Mouse (Mus musculus): ENCODE results near the gene Nudt16l1.

Gene Nudt16l1

DNA sequence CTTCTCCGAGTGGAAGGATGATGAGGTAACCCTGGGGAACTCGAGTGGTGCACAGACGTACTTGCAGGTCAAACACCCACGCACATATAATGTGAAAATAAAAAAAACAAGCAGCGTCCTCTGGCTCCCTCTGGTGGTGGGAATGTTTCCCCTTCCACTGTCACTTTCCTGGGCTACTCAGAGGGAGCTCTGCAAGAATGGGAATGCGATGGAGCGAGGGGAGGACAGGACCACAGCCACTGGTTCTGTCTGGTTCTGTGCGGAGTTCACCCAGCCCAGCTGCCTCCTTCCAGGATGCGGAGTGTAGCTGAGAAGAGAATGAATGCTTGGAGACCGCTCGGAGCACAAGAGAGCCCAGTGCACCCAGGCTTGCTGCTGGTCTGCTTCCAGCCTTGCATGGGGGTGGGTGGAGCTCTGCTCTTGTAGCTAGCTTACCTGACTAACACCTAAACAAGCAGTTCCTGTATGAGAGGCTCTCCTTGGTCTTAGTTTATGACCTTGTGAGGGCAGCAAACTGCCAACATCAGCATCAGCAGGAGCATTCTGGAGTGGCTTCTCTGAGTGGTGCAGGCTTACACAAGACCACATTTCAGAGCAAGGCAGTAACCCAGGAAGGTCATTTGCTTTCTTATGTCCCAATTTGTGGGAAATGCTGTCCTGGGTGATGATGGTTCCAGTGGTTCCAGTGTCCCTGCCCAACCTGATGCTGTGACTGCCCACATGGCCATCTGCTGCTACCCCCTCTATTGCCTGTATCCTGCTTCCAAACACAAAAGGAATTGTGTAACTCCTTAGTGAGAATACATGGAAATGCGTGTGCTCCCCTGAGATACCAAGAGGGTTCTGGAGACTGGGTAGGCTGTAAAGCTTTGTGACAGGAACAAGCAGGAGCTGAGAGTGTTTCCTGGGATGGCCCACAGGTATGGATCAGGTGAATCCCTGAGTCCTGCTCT lies 24.5 kb upstream of the Nudt16l1 start:
- DNase-seq (ENCODE audit: low read depth, low spot score): peak; percentile 43

DNA sequence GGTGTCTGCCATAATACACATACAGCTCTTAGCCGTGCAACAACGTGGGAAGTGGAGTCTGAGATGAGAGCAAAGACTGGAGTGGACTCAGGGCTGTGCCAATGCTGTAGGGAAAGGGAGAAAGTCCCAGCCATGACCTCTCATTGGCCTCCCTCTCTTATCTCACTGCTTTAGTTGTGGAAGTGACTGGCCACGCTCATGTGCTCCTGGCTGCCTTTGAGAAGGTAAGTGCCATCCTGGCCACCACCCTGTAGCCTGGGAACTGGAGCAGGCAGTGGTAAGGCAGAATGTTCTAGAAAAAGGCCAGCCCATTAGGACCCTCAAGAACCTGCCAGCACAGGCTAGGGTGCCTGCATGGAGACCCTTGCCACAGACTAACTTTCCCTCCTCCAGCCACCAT lies 22.6 kb upstream of the Nudt16l1 start:
- DNase-seq (ENCODE audit: low read depth, low spot score): no peak

DNA sequence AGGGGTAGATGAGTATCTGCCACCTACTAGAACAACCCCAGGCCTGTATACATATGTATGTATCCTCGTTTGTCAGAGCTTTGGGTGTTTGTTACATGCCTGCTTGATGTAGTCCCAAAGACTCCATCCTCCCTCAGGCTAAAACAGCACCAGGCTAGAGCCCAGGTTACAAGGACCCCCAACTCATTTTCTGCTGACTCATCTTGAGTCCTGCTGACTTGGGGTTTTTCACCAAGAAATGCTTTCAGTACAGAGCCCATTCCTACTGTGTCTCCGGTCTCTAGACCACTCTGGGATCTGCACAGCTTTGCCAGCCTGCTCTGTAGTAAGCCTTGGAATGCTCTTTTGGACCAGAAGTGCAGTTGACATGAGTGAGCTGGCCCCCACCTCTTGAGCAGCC lies 22.0 kb upstream of the Nudt16l1 start:
- DNase-seq (ENCODE audit: low read depth, low spot score): no peak

DNA sequence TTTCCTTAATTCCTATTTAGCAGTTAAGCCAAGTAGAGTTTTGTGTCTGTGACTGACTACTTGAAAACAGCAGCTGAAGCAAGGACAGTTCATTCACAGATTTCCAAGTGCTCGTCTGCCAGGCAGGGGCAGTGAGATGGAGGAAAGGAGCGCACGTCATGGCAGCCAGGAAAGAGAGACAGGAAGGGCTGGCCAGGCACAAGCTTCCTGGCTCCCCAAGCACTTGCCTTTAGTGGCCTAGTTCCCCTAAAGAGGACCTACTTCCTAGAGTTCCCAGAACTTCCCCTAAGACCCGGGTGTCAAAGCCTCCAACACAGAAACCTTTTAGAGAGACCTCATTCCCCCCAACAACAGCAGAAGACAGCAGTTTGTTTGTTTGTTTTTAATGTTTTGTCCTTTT lies 18.0 kb upstream of the Nudt16l1 start:
- DNase-seq (ENCODE audit: low read depth, low spot score): no peak

DNA sequence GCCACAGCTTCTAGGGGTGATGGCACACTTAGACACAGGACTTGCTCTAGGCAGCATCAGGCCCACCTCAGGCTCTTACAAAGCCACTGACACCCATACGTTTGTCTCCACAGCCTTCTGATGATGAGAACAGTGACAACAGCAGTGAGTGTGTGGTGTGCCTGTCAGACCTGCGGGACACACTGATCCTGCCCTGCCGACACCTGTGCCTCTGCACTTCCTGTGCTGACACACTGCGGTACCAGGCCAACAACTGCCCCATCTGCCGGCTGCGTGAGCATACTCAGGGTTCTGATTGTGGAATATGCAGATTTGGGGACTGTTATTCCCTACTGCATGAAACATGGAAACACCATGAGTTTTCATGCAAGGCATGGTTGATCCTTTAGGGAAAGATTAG lies 16.1 kb upstream of the Nudt16l1 start:
- DNase-seq (ENCODE audit: low read depth, low spot score): no peak

DNA sequence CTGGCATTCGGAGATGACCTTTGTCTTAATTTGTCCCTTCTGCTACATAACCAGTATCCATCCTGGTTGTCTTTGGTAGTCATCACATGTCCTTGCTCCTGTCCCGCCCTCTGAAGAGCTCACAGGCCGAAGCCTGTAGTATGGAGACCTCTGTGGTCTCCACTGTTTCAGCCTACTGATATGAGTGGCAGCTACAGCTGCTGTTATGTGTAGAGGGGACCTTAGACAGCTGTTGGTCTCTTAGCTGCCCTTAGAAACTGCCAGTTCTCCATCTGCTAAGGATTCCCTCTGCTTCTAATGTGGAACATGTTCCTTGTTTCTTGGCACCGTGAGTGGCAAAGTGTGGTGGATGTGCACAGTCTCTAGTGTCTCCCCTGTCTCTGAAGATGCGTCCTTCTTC lies 14.6 kb upstream of the Nudt16l1 start:
- DNase-seq (ENCODE audit: low read depth, low spot score): no peak

DNA sequence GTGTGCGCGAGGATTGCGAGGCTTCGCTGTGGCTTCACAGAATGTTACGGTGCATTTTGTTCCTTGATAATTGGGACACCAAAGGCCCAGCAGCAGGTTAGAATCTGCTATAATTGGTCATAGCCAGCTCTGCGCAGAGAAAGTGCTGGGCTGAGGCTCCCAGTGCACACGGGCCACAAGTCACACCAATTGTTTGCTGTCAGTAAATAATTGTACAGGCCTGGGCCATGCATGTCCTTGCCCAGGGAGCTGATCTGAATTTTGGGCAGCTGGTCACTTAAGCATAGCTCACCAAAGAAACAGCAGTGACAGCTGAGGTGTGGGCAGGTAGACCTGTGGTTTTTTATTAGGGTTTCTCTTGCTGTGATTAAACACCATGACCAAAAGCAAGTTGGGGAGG lies 10.6 kb upstream of the Nudt16l1 start:
- DNase-seq (ENCODE audit: low read depth, low spot score): no peak

DNA sequence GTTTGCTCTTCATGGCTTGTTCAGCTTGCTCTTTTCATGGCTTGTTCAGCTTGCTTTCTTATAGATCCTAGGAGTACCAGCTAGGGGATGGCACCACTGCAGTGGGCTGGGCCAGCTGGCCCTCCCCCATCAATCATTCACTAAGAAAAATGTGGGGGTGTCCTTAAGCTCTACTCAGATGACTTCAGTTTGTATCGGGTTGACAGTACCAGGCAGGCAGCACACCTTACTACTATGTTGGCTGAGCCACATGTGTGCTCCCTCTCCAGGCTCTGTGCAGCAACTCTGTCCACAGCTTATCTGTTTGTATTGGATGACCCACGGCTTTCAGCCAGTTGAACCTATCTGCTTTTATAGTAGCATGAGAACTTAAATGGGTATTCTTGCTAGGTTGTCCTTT lies 10.1 kb upstream of the Nudt16l1 start:
- DNase-seq (ENCODE audit: low read depth, low spot score): no peak

DNA sequence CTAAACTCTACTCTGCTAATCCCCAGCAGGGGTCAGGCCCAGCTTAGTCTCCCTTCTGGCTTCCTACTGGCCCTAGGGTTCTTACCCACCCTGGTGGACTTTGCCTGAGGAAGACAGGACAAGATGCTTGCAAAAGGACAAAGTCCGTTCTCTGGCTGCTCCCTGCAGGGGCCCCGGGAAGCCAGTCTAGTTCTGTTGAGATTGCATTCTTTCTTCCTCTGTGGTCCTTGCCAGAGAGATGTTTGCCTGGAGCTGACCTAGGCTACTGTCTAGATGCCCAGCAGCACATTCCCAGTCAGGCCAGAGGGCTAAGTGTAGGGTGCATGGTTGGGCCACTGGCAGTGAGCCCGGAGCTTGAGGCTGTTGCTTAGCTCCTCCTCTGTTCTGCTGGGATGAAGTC lies 6.1 kb upstream of the Nudt16l1 start:
- no peak for DNase-seq (ENCODE audit: low read depth, low spot score)

DNA sequence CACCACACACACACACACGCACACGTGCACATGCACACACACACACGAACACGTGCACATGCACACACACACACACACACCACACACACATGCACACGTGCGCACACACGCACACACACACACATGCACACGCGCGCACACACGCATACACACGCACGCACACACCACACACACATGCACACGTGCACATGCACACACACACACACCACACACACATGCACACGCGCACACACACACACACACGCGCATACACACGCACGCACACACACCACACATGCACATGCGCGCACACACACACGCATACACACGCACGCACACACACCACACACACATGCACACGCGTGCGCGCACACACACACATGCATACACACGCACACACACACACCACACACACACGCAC lies 3.1 kb upstream of the Nudt16l1 start:
- no peak for DNase-seq (ENCODE audit: low read depth, low spot score)

DNA sequence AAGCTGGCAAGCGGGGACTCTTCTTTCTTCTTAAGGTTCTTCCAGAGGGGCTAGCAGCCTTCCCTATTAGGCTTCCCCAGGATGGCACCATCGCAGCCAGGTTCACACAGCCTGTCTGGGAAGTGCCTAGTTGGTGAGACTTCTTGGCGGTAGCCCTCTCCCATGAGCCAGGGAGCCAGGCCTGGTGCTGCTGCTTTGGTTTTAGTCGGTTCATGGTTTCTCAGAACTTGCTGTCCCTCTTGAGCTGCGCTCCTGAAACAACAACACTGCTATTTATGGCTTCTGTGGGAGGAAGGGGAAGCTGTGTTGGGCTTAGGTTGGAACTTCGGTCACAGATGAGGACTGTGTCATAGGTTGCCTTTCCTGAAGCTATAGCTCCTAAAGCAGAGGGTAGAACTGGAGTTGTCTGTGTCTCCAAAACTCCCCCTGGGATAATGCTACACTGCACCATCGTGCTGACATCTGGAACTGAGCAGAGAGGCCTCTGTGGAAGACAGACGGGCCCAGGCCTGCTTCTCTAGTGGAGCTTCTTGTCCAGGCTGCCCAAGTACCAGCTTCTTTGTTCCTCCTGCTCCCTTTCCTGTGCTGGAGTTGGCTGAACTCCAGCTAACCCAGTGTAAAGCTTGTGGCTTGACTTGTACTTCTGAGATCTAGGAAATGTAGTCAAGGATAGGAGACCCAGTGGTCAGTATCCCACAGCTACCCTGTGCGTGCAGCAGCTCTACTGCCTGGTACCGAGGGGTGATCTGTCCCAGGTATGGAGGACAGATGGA lies 2.4 kb upstream of the Nudt16l1 start:
- DNase-seq (ENCODE audit: low read depth, low spot score): no peak

DNA sequence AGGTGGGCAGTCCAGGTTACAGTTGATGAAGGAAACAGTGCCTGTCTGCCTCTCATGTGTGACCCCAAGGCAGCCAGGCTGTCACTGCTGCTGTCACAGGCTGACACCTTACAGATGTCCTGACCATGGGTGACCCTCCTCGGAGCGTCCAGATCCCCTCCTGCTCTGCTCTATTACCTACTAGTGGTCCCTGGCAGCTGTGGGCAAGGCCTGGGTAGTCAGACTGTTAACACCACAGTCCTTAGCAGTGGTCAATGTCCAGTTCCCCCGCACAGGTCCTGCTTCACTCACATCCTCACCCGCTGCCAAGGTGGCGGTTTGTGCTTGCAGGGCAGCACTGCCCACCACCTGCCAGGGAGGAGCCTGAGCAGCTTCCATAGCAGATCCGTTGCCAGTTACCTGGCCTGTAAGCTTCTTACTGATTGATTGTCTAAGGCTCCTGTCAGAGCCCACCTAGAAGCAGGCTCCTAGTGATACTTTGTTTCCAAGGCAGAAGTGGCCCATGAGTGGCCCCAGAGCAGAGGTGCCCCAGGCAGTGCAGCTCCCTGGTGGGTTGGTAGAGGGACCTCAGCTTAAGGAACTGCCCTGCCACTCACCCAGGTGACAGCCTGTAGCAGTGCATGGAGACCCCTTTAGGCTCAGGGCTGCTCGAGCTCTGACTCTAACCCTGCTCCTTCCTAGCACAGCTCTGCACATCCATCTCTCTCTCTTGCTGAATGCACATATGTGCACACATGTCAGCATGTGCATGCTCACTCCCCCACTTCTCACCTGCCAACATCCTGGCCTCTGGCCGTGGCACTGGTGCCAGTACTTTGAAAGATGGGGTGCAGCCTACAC lies 990 bp upstream of the Nudt16l1 start:
- no peak for DNase-seq (ENCODE audit: low read depth, low spot score)

DNA sequence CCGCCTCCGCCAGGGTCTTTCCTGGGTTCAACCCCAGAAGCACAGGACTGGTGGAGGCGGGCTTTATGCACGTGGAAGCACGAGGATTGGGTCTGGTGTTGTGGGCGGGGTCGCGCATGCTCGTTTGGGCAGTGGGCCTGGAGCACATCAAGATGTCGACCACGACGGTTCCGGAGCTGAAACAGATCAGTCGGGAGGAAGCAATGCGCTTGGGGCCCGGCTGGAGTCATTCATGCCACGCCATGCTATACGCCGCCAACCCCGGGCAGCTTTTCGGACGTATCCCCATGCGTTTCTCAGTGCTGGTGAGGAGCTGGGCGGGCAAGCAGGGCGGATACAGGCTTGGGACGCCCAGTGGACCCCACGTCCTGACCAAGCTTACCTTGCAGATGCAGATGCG lies 428 bp downstream of the Nudt16l1 start:
- peak; percentile 84 for DNase-seq (ENCODE audit: low read depth, low spot score)

DNA sequence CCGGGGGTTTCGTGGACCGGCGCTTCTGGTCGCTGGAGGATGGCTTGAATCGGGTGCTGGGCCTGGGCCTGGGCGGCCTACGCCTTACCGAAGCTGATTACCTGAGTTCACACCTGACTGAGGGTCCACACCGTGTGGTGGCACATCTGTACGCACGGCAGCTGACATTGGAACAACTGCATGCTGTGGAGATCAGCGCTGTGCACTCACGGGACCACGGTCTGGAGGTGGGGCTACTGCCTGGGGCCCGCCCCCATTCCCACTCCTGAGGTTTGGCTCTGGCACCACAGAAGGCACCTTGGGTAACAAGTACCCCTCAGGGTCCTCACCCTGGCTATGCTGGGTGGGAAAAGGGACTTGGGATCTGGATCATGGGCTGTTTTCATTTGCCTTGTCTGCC lies 851 bp downstream of the Nudt16l1 start:
- no peak for DNase-seq (ENCODE audit: low read depth, low spot score)

DNA sequence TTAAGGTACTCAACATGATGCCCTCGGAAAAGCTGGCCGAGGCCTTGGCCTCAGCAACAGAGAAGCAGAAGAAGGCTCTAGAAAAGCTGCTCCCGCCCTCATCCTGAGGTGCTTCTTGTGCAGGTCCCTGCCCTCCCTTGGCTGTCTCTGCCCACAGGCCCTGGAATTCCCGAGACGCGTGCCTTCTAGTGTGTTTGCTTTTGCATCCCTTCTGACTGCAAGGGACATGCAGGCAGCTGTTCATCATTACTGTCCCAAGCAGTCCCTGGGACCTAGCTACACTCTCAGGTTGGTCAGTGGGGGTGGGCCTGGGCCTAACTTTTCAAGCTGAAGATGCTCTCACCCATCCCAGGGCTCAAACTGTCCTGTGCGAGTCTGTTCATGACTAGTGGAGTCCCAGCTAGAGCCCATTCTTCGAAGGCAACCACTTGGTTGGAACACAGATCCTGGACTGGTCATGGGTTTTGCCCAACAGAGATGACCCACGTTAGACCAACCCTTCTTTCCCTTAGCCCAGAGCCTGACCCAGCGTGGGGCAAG lies 1.8 kb downstream of the Nudt16l1 start:
- no peak for DNase-seq (ENCODE audit: low read depth, low spot score)

DNA sequence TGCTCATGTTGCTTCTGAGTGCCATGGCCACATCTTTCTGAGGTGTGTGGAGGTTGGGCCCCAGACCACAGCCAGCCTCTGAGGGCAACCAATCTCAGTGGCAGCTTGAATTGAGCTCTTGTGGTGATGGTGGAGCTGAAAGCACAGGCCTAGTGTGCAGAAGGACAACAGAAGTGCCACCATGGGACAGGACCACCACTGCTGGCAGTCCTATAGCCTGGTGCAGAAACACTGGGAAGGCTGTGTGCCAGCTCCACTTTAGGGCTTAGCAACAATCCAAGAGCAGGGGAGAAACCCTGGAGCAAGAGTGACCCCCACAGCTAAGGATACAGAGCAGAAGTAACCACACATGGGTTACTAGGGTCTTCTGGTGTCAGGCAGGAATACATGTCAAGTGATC lies 2.5 kb downstream of the Nudt16l1 start:
- DNase-seq (ENCODE audit: low read depth, low spot score): no peak

DNA sequence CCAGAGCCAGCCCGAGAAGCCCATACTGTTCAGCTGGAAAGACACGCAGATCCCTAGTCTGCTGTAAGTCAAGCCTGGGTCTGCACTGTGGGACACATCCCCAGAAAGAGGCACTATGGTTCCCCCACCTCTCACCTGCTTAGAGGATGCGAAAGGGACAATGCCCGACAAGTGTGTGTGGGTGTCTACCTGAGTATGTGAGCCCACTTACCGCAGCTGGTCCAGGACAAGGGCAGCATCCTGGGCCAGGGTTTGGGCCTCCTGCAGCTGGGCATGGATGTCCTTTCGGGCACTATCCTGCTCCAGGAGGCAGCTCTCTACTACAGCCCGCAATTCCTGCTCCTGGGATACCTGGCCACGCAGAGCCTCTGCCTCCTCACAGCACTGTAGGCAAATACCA lies 4.3 kb downstream of the Nudt16l1 start:
- no peak for DNase-seq (ENCODE audit: low read depth, low spot score)

DNA sequence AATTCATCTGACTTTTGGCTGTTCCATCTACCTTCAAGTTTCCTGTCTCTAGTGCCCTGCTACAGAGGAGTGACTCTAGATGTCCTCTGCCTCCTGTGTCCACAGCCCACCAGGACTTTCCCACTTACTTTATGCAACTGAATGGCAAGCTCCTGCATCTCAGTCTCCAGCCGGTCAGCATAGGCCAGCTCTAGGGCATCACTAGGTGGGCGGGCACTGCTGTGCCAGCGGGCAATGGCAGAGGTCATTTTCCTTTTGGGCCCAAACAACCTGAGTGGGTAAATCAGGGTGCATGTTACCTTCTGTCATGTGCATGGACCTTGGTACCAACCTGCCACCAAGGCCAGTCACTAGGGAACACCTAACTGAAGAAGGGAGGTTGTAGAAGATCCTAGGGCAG lies 4.9 kb downstream of the Nudt16l1 start:
- no peak for DNase-seq (ENCODE audit: low read depth, low spot score)

DNA sequence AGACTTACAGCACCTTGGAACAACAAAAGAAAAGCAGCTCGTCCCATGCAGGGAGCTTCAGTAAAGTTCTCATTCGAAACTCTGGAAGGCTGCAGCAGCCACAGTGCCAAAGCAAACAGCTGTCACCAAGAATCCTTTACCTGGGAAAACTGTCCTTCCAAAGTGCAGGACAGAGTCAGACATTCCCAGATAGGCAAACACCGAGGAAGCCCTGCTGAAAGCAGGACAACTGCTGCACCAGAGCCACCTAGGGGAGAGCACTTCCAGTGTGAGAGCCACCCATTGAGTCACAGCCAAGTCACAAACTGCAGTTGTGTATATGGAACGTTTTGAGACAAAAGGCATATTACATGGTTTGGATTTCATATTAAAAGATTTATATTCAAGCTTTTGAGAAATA lies 6.9 kb downstream of the Nudt16l1 start:
- DNase-seq (ENCODE audit: low read depth, low spot score): no peak

DNA sequence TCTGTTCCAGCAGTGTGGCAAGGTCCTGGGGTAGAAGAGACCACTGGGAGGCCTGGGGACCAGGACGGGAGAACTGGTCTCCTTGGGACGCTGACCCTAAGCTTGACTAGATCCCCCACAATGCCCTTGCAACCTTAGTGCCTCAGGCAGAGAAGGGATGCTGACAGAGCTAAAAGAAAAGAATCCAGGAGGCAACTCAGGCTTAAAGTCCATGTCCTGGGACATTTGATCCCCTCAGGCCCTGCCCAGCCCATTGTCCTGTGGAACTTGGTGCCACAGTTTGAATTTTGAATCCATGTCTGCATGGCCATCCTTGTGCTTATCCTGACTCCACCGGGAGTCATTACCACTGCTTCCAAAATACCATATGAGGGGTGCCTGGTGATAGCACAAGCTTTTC lies 7.6 kb downstream of the Nudt16l1 start:
- no peak for DNase-seq (ENCODE audit: low read depth, low spot score)

DNA sequence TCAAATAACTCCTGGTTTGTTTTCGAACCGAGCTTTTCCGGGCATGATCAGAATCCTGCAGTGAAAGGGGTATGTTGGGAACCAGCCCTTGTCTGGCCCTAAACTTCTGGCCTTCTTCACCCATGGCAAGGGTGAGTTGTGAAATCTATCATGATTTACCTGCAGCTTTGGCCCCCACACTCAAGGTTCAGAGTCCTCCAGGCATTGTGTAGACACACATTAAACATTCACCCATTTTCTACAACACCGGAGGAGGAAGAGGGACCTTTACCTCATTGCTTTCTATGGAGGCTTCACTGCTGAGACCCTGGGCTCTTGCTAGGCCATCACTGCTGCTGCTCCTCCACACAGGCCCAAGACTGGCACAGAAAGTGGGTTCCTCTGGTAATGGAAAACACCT lies 8.8 kb downstream of the Nudt16l1 start:
- no peak for DNase-seq (ENCODE audit: low read depth, low spot score)

DNA sequence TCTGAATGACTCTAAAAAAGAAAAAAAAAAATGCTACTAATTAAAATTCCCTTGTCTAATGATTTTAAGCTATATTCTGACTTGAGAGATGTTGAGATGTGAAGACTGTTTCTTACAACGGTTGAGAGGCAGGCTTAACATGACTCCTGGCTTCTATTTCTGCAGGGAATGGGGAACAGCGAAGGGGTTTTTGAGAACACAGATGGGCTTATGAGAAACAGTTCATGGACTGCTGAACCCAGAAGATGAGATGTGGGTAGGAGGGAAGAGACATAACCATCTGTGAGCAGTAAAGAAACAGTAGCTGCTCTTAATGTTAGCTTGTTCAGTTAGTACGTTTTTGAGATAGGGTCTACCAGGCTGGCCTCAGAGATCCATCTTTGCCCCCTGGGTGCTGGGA lies 18.0 kb downstream of the Nudt16l1 start:
- no peak for DNase-seq (ENCODE audit: low read depth, low spot score)
